Mouse (Mus musculus): ENCODE results near the gene Safb. TPM values are rescaled to one million over a fixed set of nuclear protein-coding genes. Genes with fewer than 3 reads are reported as not detected.
A peak's percentile ranks its signal among the peaks of the same experiment; 100 is the strongest.

The Safb gene
- polyA plus RNA-seq, 1 experiment from 2014 or later, result 113 TPM

DNA sequence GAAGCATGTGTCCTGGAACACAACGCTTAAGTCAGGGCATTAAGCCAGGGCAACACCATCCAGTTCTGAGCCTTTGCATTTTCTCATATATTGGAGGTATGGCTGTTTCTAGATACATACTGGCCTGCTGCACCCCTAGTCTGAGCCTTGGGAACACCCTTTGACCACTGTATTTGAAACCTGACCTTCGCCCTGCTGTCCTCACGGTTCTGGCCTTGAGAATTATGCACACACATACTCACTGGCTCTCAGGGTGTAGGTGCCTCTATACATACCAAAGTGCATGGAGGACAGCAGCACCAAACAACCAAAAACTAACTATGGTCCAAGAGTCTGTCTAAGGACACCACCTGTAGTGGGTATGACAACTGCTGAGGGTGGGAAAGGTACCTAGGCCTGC, 11.7 kb upstream of the Safb start:
- Histone ChIP-seq H3K4me1 (ENCODE audit: control insufficient read depth, insufficient read depth, low read length) (no peaks in the 10 kb centered on the region), H3K27ac (ENCODE audit: low read depth, low read length) (no peak overlapping the region), H3K36me3 (ENCODE audit: control insufficient read depth, insufficient read depth, low read length) (peaks cover 53% of the 10 kb centered on the region)

DNA sequence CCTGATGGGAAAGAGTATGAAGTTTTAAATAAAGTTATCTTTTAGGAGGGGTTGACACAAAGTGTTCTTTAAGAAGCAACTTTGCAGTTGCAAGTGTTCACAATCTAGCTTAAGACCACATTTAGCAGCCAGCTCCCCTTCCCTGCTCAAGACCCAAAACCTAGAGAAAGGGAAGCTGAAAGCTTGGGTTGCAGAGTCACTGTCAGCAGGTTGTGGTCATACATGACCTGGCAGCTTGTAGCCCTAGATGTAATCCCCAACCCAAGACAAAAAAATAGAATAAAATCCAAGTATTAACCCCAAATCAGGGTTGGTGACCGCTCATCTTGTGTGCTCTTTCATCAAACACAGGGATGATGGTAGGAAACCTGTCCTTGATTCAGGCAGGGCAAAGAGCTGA, 1.6 kb upstream of the Safb start:
- no peaks in the 10 kb centered on the region for H3K9me3 ChIP-seq (ENCODE audit: control insufficient read depth, low read length)
- 71% methylated on average over 1 of the region's 1 CpGs for WGBS
- peak overlapping the region; percentile 88 for H3K9ac ChIP-seq (ENCODE audit: low read length)
- peaks cover 27% of the 10 kb centered on the region for H3K36me3 ChIP-seq (ENCODE audit: control insufficient read depth, insufficient read depth, low read length)
- H3K27me3 ChIP-seq (ENCODE audit: control insufficient read depth, insufficient read depth, low read length), result no peaks in the 10 kb centered on the region
- no peak for DNase-seq (ENCODE audit: low spot score, missing footprints)
- no peak overlapping the region for H3K27ac ChIP-seq (ENCODE audit: low read depth, low read length)
- peak overlapping the region; percentile 91 for H3K4me2 ChIP-seq
- no peak for ATAC-seq (ENCODE audit: low FRiP score)
- H3K4me1 ChIP-seq (ENCODE audit: control insufficient read depth, insufficient read depth, low read length), result peaks cover 30% of the 10 kb centered on the region
- peak overlapping the region; percentile 81 for H3K4me3 ChIP-seq (ENCODE audit: low read depth, low read length)

More for the DNA sequence above, 11.7 kb upstream of the Safb start:
- no peak overlapping the region for H3K4me3 ChIP-seq (ENCODE audit: low read depth, low read length)
- H3K27me3 ChIP-seq (ENCODE audit: control insufficient read depth, insufficient read depth, low read length), result no peaks in the 10 kb centered on the region
- H3K9me3 ChIP-seq (ENCODE audit: control insufficient read depth, low read length), result no peaks in the 10 kb centered on the region
- 97% methylated on average over 3 of the region's 3 CpGs for WGBS
- ATAC-seq (ENCODE audit: low FRiP score), result no peak
- no peak overlapping the region for H3K9ac ChIP-seq (ENCODE audit: low read length)
- DNase-seq (ENCODE audit: low spot score, missing footprints), result no peak
- no peak overlapping the region for H3K4me2 ChIP-seq

GRCm38 (mm10) chr17:56583611-56584256, 891 bp upstream of the Safb start:
- H3K36me3 ChIP-seq (ENCODE audit: control insufficient read depth, insufficient read depth, low read length), result peaks cover 21% of the 10 kb centered on the region
- peak overlapping the region; percentile 87 for H3K27ac ChIP-seq (ENCODE audit: low read depth, low read length)
- no peak for ATAC-seq (ENCODE audit: low FRiP score)
- H3K27me3 ChIP-seq (ENCODE audit: control insufficient read depth, insufficient read depth, low read length), result no peaks in the 10 kb centered on the region
- peak overlapping the region; percentile 88 for H3K9ac ChIP-seq (ENCODE audit: low read length)
- H3K9me3 ChIP-seq (ENCODE audit: control insufficient read depth, low read length), result no peaks in the 10 kb centered on the region
- 4% methylated on average over 28 of the region's 33 CpGs for WGBS
- DNase-seq (ENCODE audit: low spot score, missing footprints), result peak; percentile 87
- H3K4me3 ChIP-seq (ENCODE audit: low read depth, low read length), result peak overlapping the region; percentile 81
- peak overlapping the region; percentile 91 for H3K4me2 ChIP-seq
- H3K4me1 ChIP-seq (ENCODE audit: control insufficient read depth, insufficient read depth, low read length), result peaks cover 30% of the 10 kb centered on the region

- peaks cover 31% of the 10 kb centered on the region for H3K36me3 ChIP-seq (ENCODE audit: control insufficient read depth, insufficient read depth, low read length)
- ATAC-seq (ENCODE audit: low FRiP score), result peak; percentile 45
- no peaks in the 10 kb centered on the region for H3K27me3 ChIP-seq (ENCODE audit: control insufficient read depth, insufficient read depth, low read length)
- peak overlapping the region; percentile 92 for H3K9ac ChIP-seq (ENCODE audit: low read length)
- peak; percentile 96 for DNase-seq (ENCODE audit: low spot score, missing footprints)
- H3K27ac ChIP-seq (ENCODE audit: low read depth, low read length), result peak overlapping the region; percentile 75
- peak overlapping the region; percentile 81 for H3K4me3 ChIP-seq (ENCODE audit: low read depth, low read length)
- H3K4me2 ChIP-seq, result peak overlapping the region; percentile 68
- no peaks in the 10 kb centered on the region for H3K9me3 ChIP-seq (ENCODE audit: control insufficient read depth, low read length)
- under 1% methylated on average over 60 of the region's 61 CpGs for WGBS
- peaks cover 30% of the 10 kb centered on the region for H3K4me1 ChIP-seq (ENCODE audit: control insufficient read depth, insufficient read depth, low read length)
These were observed 671 bp downstream of the Safb start for GRCm38 (mm10) chr17:56585171-56585821.

DNA sequence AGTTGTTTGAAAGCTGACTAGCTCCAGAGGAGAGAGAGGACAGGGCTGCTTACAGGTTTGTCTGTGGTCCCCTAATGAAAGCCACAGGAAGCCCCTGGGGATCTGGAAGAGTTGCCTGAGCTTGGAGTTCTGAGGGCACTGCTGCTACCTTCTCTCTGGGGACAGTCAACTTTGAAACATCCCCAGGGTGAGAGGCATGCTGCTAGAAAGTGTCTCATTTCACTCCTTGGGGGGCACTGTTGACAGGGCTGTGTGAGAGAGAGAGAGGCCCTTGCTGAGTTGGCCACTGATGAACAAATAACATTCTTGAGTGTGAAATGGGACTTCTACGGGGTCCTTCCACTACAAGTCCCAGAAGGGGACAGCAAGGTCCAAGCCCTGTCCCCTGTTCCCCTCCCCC, 3.1 kb downstream of the Safb start:
- no peak overlapping the region for H3K27ac ChIP-seq (ENCODE audit: low read depth, low read length)
- no peak for ATAC-seq (ENCODE audit: low FRiP score)
- no peaks in the 10 kb centered on the region for H3K9me3 ChIP-seq (ENCODE audit: control insufficient read depth, low read length)
- DNase-seq (ENCODE audit: low spot score, missing footprints), result no peak
- 85% methylated on average over 1 of the region's 1 CpGs for WGBS
- no peak overlapping the region for H3K4me2 ChIP-seq
- H3K36me3 ChIP-seq (ENCODE audit: control insufficient read depth, insufficient read depth, low read length), result peaks cover 30% of the 10 kb centered on the region
- no peak overlapping the region for H3K4me3 ChIP-seq (ENCODE audit: low read depth, low read length)
- peaks cover 24% of the 10 kb centered on the region for H3K4me1 ChIP-seq (ENCODE audit: control insufficient read depth, insufficient read depth, low read length)
- no peaks in the 10 kb centered on the region for H3K27me3 ChIP-seq (ENCODE audit: control insufficient read depth, insufficient read depth, low read length)
- H3K9ac ChIP-seq (ENCODE audit: low read length), result no peak overlapping the region

GRCm38 (mm10) chr17:56588921-56589320, 4.3 kb downstream of the Safb start:
- H3K27me3 ChIP-seq (ENCODE audit: control insufficient read depth, insufficient read depth, low read length), result no peaks in the 10 kb centered on the region
- H3K9ac ChIP-seq (ENCODE audit: low read length), result no peak overlapping the region
- peaks cover 16% of the 10 kb centered on the region for H3K4me1 ChIP-seq (ENCODE audit: control insufficient read depth, insufficient read depth, low read length)
- H3K9me3 ChIP-seq (ENCODE audit: control insufficient read depth, low read length), result no peaks in the 10 kb centered on the region
- no peak for ATAC-seq (ENCODE audit: low FRiP score)
- H3K4me3 ChIP-seq (ENCODE audit: low read depth, low read length), result no peak overlapping the region
- no peak overlapping the region for H3K27ac ChIP-seq (ENCODE audit: low read depth, low read length)
- H3K4me2 ChIP-seq, result no peak overlapping the region
- 94% methylated on average over 4 of the region's 4 CpGs for WGBS
- no peak for DNase-seq (ENCODE audit: low spot score, missing footprints)
- H3K36me3 ChIP-seq (ENCODE audit: control insufficient read depth, insufficient read depth, low read length), result peaks cover 37% of the 10 kb centered on the region

- DNase-seq (ENCODE audit: low spot score, missing footprints), result no peak
- H3K4me3 ChIP-seq (ENCODE audit: low read depth, low read length), result no peak overlapping the region
- H3K9ac ChIP-seq (ENCODE audit: low read length), result no peak overlapping the region
- peaks cover under 1% of the 10 kb centered on the region; the same call in 1 of the 2 replicates for H3K4me1 ChIP-seq (ENCODE audit: control insufficient read depth, insufficient read depth, low read length)
- no peak for ATAC-seq (ENCODE audit: low FRiP score)
- H3K9me3 ChIP-seq (ENCODE audit: control insufficient read depth, low read length), result no peaks in the 10 kb centered on the region
- no peak overlapping the region for H3K4me2 ChIP-seq
- H3K36me3 ChIP-seq (ENCODE audit: control insufficient read depth, insufficient read depth, low read length), result peaks cover 60% of the 10 kb centered on the region
- H3K27ac ChIP-seq (ENCODE audit: low read depth, low read length), result no peak overlapping the region
- no peaks in the 10 kb centered on the region for H3K27me3 ChIP-seq (ENCODE audit: control insufficient read depth, insufficient read depth, low read length)
These were observed 7.9 kb downstream of the Safb start for GRCm38 (mm10) chr17:56592553-56592952.

- H3K4me2 ChIP-seq, result no peak overlapping the region
- H3K9ac ChIP-seq (ENCODE audit: low read length), result no peak overlapping the region
- no peak for DNase-seq (ENCODE audit: low spot score, missing footprints)
- no peak overlapping the region for H3K4me3 ChIP-seq (ENCODE audit: low read depth, low read length)
- no peak overlapping the region for H3K27ac ChIP-seq (ENCODE audit: low read depth, low read length)
- H3K27me3 ChIP-seq (ENCODE audit: control insufficient read depth, insufficient read depth, low read length), result no peaks in the 10 kb centered on the region
- 94% methylated on average over 8 of the region's 8 CpGs for WGBS
- ATAC-seq (ENCODE audit: low FRiP score), result no peak
- H3K4me1 ChIP-seq (ENCODE audit: control insufficient read depth, insufficient read depth, low read length), result no peaks in the 10 kb centered on the region
- H3K36me3 ChIP-seq (ENCODE audit: control insufficient read depth, insufficient read depth, low read length), result peaks cover 62% of the 10 kb centered on the region
- H3K9me3 ChIP-seq (ENCODE audit: control insufficient read depth, low read length), result no peaks in the 10 kb centered on the region
These were observed 9.1 kb downstream of the Safb start for GRCm38 (mm10) chr17:56593527-56594271.

All from midbrain, embryonic 11.5 days (tissue).